8 mouse cellular contexts compared by ENCODE assay signal in the genomic region with DNA sequence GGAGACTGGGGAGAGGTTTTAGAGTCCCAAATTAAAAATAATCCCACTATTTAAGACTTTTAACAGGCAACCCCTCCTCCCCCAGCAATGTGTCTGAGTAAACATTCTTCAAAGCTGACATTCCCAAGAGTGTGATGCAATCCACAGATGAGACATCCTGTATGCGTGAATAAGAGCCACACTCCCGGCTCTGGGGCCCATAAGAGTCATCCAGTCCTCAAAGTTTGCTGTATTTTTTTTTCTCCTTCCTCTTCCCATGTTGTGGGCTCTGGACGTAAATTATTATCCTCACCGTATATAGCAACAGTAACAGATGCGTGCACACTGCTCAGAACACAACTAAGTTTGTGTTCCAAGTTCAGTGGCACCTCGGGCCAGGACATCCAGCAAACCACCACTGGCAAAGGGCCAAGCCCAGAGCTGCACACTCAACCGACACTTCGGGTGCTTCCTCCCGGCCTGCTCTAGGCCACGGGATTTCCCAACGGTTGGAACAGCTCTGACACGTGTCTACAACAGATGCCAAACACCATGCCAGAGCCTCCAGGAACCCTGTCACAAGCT.
DNase-seq lines count a peak whose midpoint lies in the region; ATAC-seq and TF ChIP-seq lines count a peak whose summit lies in the region.

No protein-coding gene starts in this region.

- H3K79me2 ChIP-seq in C2C12 (ENCODE audit: control insufficient read depth, insufficient read depth): no peaks in the 10 kb centered on the region

- no peaks in the 10 kb centered on the region for H3K79me3 ChIP-seq in C2C12 (ENCODE audit: low read depth)

- H3K4me1 ChIP-seq in heart, embryonic 14.5 days (ENCODE audit: control insufficient read depth in 2 of 2, insufficient read depth in 2 of 2, low read length in 2 of 2): peaks cover 4 to 6% of the 10 kb centered on the region in 2 experiments; a peak in 3 of 4 replicates
- H3K4me1 ChIP-seq in midbrain, embryonic 13.5 days (replicated peaks): peaks cover 23% of the 10 kb centered on the region

- peak overlapping the region; percentile 31 to 37; a peak in 3 of 4 replicates for H3K27ac ChIP-seq in heart, embryonic 14.5 days (replicated peaks in 1 of 2; ENCODE audit: control insufficient read depth in 1 of 2, insufficient read depth in 1 of 2, low read depth in 2 of 2, low read length in 2 of 2)
- no peak overlapping the region for H3K27ac ChIP-seq in midbrain, embryonic 13.5 days

- peaks cover 3% of the 10 kb centered on the region; the same call in 1 of the 2 replicates for H3K9me3 ChIP-seq in heart, embryonic 14.5 days (ENCODE audit: control insufficient read depth, low read length)
- H3K9me3 ChIP-seq in midbrain, embryonic 13.5 days: peaks cover 4% of the 10 kb centered on the region; the same call in 1 of the 2 replicates

- DNase-seq in adrenal gland, adult 2 months: peak; percentile 85
- DNase-seq in kidney, postnatal 4 days: peak; percentile 60 to 72
- DNase-seq in testis, postnatal 10 days (ENCODE audit: low spot score): peak; percentile 70
- no peak for DNase-seq in embryo, embryonic 11 days
- DNase-seq in layer of hippocampus, postnatal 25 days (ENCODE audit: extremely low spot score in 1 of 2, low spot score in 1 of 2): no peak

- no peak overlapping the region for H3K4me2 ChIP-seq in heart, embryonic 14.5 days (ENCODE audit: low read length)
- H3K4me2 ChIP-seq in midbrain, embryonic 13.5 days (replicated peaks): no peak overlapping the region

- 0 out of 2 replicates have a peak, but pooled peaks have one; percentile 19 for ATAC-seq in heart, embryonic 14.5 days (ENCODE audit: insufficient number of reproducible peaks, insufficient read depth, low FRiP score, low read depth)
- ATAC-seq in midbrain, embryonic 13.5 days: no peak

- no peaks in the 10 kb centered on the region for H3K27me3 ChIP-seq in C2C12 (ENCODE audit: control insufficient read depth, insufficient read depth, insufficient read length)
- no peaks in the 10 kb centered on the region for H3K27me3 ChIP-seq in heart, embryonic 14.5 days (ENCODE audit: control insufficient read depth, insufficient read depth, low read length)
- H3K27me3 ChIP-seq in midbrain, embryonic 13.5 days: no peaks in the 10 kb centered on the region

- no peaks in the 10 kb centered on the region for H3K36me3 ChIP-seq in C2C12 (ENCODE audit: control insufficient read depth, insufficient read depth)
- H3K36me3 ChIP-seq in heart, embryonic 14.5 days (ENCODE audit: control insufficient read depth, insufficient read depth, low read length): no peaks in the 10 kb centered on the region
- no peaks in the 10 kb centered on the region for H3K36me3 ChIP-seq in midbrain, embryonic 13.5 days

- no peak overlapping the region for H3K4me3 ChIP-seq in C2C12 (ENCODE audit: insufficient read depth, poor library complexity, severe bottlenecking)
- H3K4me3 ChIP-seq in heart, embryonic 14.5 days (ENCODE audit: control insufficient read depth in 1 of 2, insufficient read depth in 1 of 2, low read depth in 1 of 2, low read length in 2 of 2): no peak overlapping the region
- H3K4me3 ChIP-seq in midbrain, embryonic 13.5 days (replicated peaks): no peak overlapping the region

- TF ChIP-seq CTCF in C2C12 (IDR thresholded peaks at IDR 0.05; ENCODE audit: control insufficient read depth, insufficient read depth, insufficient read length): no peak

- WGBS in heart, embryonic 14.5 days: 42% methylated on average over 12 of the region's 12 CpGs
- 86% methylated on average over 12 of the region's 12 CpGs for whole genome bisulfite sequencing in midbrain, embryonic 13.5 days

- H3ac ChIP-seq in C2C12 (ENCODE audit: control insufficient read depth, insufficient read length, low read depth): no peak overlapping the region

- H3K9ac ChIP-seq in heart, embryonic 14.5 days (ENCODE audit: low read length): no peak overlapping the region
- H3K9ac ChIP-seq in midbrain, embryonic 13.5 days (replicated peaks): no peak overlapping the region

TF ChIP-seq in C2C12, 6 proteins besides CTCF, POLR2A, EP300 and RAD21:
- no peak for TF ChIP-seq USF1 (IDR thresholded peaks at IDR 0.05; ENCODE audit: low read depth)
- TF ChIP-seq FOSL1 (IDR thresholded peaks at IDR 0.05; ENCODE audit: insufficient read depth, low read length, poor library complexity, severe bottlenecking): peak; percentile 55
- TF ChIP-seq MYOD1 (IDR thresholded peaks at IDR 0.05; ENCODE audit: control insufficient read depth, insufficient read length, low read depth): no peak
- no peak for TF ChIP-seq MYOG (IDR thresholded peaks at IDR 0.05; ENCODE audit: control insufficient read depth, extremely low read depth, insufficient read length)
- TF ChIP-seq CEBPB (IDR thresholded peaks at IDR 0.05; ENCODE audit: low read depth): peak; percentile 99
- peak; percentile 97 for TF ChIP-seq MAX (IDR thresholded peaks at IDR 0.05)

Comparison
In these comparisons a context has a peak if more than half of its experiments do, and no peak if none do; other contexts are left out.
1. DNase-seq: peak in adrenal gland, adult 2 months (single experiment), kidney, postnatal 4 days (2 of 2) and testis, postnatal 10 days (single experiment); none in embryo, embryonic 11 days (single experiment) and layer of hippocampus, postnatal 25 days (0 of 2).